Mouse (Mus musculus) heart, embryonic 12.5 days (tissue): ENCODE measurements around the gene Zfp507. TPM values are rescaled to one million over a fixed set of nuclear protein-coding genes. Genes with fewer than 3 reads are reported as not detected.

Experiments
- ATAC-seq: fragments of 200-750 bp; cut with Nextera tagmentation; 2 replicates; pipeline ENCODE4 v1.8.0; 2017; ENCODE audit warnings: moderate TSS enrichment, moderate library complexity; ENCODE audit not compliant: insufficient number of reproducible peaks, low FRiP score
- H3K27ac ChIP-seq: fragments of 300-500 bp; sonication (generic); 2 replicates; pipeline ENCODE4 v1.5.1; 2016; ENCODE audit warnings: mild to moderate bottlenecking, moderate library complexity; ENCODE audit not compliant: poor library complexity, severe bottlenecking
- H3K27me3 ChIP-seq: fragments of 300-500 bp; sonication (generic); replicated peaks from 2 replicates; pipeline ENCODE4 v1.6.1; 2016; ENCODE audit warnings: mild to moderate bottlenecking, moderate library complexity
- H3K36me3 ChIP-seq: fragments of 300-500 bp; sonication (generic); 2 replicates; pipeline ENCODE4 v1.6.1; 2016; ENCODE audit warnings: mild to moderate bottlenecking, moderate library complexity
- H3K4me1 ChIP-seq: fragments of 300-500 bp; sonication (generic); replicated peaks from 2 replicates; pipeline ENCODE4 v1.6.1; 2016; ENCODE audit warnings: mild to moderate bottlenecking
- H3K4me2 ChIP-seq: fragments of 300-500 bp; sonication (generic); 2 replicates; pipeline ENCODE4 v1.6.1; 2016; ENCODE audit warnings: mild to moderate bottlenecking, moderate library complexity
- H3K4me3 ChIP-seq: fragments of 300-500 bp; sonication (generic); 2 replicates; pipeline ENCODE4 v1.5.1; 2016; ENCODE audit warnings: mild to moderate bottlenecking
- H3K9ac ChIP-seq: fragments of 300-500 bp; sonication (generic); 2 replicates; pipeline ENCODE4 v1.6.1; 2016; ENCODE audit warnings: mild to moderate bottlenecking, moderate library complexity
- H3K9me3 ChIP-seq: fragments of 300-500 bp; sonication (generic); replicated peaks from 2 replicates; pipeline ENCODE4 v1.6.1; 2016; ENCODE audit warnings: mild to moderate bottlenecking, moderate library complexity
- WGBS: fragments of 180-500 bp; shearing (Covaris S2); methylation state at CpG from one replicate; pipeline ENCODE4 v1.1.7; 2016; 5-methylcytosine and 5-hydroxymethylcytosine counted together
- polyA plus RNA-seq: library from polyadenylated mRNA; unstranded; fragments of >200 nt; fragmentation: Nextera tagmentation; extraction: Ambion mirVana; gene quantifications from 2 replicates; pipeline ENCODE4 v1.2.1, GENCODE M21; 2016

The Zfp507 gene
- polyA plus RNA-seq, 1 experiment from 2014 or later, result 17.6 TPM

DNA sequence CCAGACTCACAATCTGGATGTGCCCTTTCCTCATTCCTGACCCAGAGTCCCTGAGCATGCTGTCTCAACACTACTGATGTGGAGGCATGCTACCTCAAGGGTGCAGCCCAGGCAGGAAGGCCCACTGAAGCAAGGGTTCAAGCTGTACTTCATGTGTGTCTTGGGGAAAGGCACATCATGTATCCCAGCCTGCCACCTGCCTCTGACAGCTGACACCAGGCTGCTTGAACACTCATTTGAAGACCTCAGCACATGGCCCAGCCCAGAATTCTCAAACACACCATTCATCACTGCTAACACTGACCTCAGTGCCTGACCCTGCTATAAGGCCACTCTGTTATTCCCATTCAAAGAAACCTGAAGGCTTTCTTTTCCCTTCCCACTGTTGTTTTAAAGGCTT, 20.6 kb downstream of the Zfp507 start:
- Histone ChIP-seq H3K4me2 (no peak overlapping the region), H3K4me1 (no peaks in the 10 kb centered on the region), H3K36me3 (peaks cover 83% of the 10 kb centered on the region), H3K27ac (no peak overlapping the region), H3K4me3 (no peak overlapping the region), H3K27me3 (no peaks in the 10 kb centered on the region), H3K9me3 (no peaks in the 10 kb centered on the region), H3K9ac (no peak overlapping the region)
- ATAC-seq, result no peak

DNA sequence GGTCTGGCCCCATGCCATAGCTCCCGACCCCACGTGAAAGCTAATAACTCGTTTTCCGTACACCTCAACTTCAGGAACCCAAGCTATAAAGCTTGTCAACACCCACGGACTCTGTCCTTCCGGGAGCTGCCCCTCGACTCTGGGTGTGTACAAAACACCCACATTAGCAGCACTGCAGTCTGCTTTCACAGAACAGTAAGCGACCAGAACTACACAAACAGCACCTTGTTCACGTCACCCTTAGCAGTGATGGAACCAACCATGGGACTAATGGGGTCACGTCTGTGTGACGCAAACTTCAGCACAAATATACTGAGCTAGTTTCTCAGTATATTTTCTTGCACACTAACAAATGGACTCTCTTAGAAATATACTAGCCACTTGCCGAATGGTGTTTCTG, 28.7 kb downstream of the Zfp507 start:
- peaks cover 3% of the 10 kb centered on the region; the same call in 1 of the 2 replicates for H3K9me3 ChIP-seq
- H3K27me3 ChIP-seq, result no peaks in the 10 kb centered on the region
- 91% methylated on average over 12 of the region's 12 CpGs for WGBS
- no peak overlapping the region for H3K9ac ChIP-seq
- no peak overlapping the region for H3K4me2 ChIP-seq
- peaks cover 70% of the 10 kb centered on the region for H3K36me3 ChIP-seq
- H3K4me1 ChIP-seq, result no peaks in the 10 kb centered on the region
- H3K27ac ChIP-seq, result no peak overlapping the region
- no peak overlapping the region for H3K4me3 ChIP-seq
- no peak for ATAC-seq

GRCm38 (mm10) chr7:35772347-35772746, 30.5 kb downstream of the Zfp507 start:
- 96% methylated on average over 8 of the region's 8 CpGs for WGBS
- H3K4me2 ChIP-seq, result no peak overlapping the region
- no peaks in the 10 kb centered on the region for H3K27me3 ChIP-seq
- H3K9ac ChIP-seq, result no peak overlapping the region
- H3K4me3 ChIP-seq, result no peak overlapping the region
- no peak for ATAC-seq
- no peaks in the 10 kb centered on the region for H3K4me1 ChIP-seq
- peaks cover 3% of the 10 kb centered on the region; the same call in 1 of the 2 replicates for H3K9me3 ChIP-seq
- peaks cover 55% of the 10 kb centered on the region for H3K36me3 ChIP-seq
- no peak overlapping the region for H3K27ac ChIP-seq

DNA sequence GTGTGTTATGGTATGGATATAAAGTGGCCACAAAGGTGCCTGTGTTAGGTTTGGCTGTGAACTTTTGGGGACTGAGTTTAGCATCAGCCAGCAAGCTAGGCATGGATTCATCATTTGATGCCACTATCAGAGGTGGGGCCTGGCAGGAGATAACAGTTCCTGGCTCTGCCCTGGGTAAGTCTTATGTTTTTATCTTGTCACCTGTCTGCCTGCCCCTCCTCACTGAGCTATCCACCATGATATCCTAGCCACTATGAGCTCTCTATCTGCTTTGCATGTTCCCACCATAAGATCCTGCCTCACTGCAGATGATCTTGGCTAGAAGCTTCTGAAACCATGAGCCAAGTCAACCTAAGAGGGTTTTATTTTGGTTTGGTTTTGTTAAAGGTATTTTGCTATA, 31.7 kb downstream of the Zfp507 start:
- no peak overlapping the region for H3K4me3 ChIP-seq
- H3K9ac ChIP-seq, result no peak overlapping the region

GRCm38 (mm10) chr7:35770122-35770521, 32.7 kb downstream of the Zfp507 start:
- Histone ChIP-seq H3K9ac (no peak overlapping the region), H3K4me2 (no peak overlapping the region), H3K27me3 (no peaks in the 10 kb centered on the region), H3K4me3 (no peak overlapping the region), H3K36me3 (peaks cover 34% of the 10 kb centered on the region), H3K9me3 (peaks cover 3% of the 10 kb centered on the region; the same call in 1 of the 2 replicates), H3K27ac (no peak overlapping the region), H3K4me1 (no peaks in the 10 kb centered on the region)
- 0 out of 2 replicates have a peak, but pooled peaks have one; percentile 48 for ATAC-seq
- WGBS, result 63% methylated on average over 7 of the region's 7 CpGs

More for the DNA sequence above, 31.7 kb downstream of the Zfp507 start:
- H3K9me3 ChIP-seq, result peaks cover 3% of the 10 kb centered on the region; the same call in 1 of the 2 replicates
- no peaks in the 10 kb centered on the region for H3K4me1 ChIP-seq
- no peaks in the 10 kb centered on the region for H3K27me3 ChIP-seq
- no peak overlapping the region for H3K27ac ChIP-seq
- ATAC-seq, result no peak
- H3K36me3 ChIP-seq, result peaks cover 44% of the 10 kb centered on the region
- H3K4me2 ChIP-seq, result no peak overlapping the region

DNA sequence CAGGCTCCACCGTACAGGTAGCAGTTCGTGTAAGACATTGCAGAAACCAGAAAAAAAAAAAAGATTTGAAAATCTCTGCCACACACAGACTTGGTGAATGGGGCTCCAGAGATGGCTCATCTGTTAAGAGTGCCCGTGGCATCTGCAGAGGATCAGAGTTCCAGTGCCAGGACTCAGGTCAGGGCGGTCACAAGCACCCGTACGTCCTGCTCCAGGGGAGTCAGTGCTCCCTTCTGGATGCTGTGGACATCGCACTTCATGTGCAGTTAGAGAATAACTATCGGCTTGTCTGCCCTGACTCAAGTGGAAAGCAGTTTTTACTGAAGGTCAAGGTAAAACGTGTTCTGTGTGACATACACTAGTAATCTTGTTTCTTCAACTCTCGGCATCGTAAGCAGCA, 38.3 kb downstream of the Zfp507 start:
- H3K9ac ChIP-seq, result no peak overlapping the region
- no peak overlapping the region for H3K4me3 ChIP-seq
- H3K27ac ChIP-seq, result no peak overlapping the region
- H3K9me3 ChIP-seq, result peaks cover 7% of the 10 kb centered on the region; the same call in 1 of the 2 replicates
- ATAC-seq, result no peak
- H3K36me3 ChIP-seq, result no peaks in the 10 kb centered on the region
- 90% methylated on average over 11 of the region's 11 CpGs for WGBS
- no peak overlapping the region for H3K4me2 ChIP-seq
- H3K27me3 ChIP-seq, result no peaks in the 10 kb centered on the region
- no peaks in the 10 kb centered on the region for H3K4me1 ChIP-seq

DNA sequence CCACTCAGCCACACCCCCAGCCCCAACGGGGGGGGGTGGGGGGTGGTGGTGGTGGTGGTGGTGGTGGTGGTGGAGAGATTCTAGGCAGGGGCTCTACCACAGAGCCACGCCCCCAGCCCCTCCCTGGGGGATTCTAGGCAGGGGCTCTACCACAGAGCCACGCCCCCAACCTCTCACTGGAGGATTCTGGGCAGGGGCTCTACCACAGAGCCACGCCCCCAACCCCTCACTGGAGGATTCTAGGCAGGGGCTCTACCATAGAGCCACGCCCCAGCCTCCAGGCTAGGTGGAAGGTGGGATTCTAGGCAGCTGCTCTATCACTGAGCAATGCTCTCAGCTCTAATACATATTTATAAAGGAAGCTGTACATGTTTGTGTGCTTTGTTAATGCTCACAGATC, 41.0 kb downstream of the Zfp507 start:
- H3K9me3 ChIP-seq, result peaks cover 7% of the 10 kb centered on the region; the same call in 1 of the 2 replicates
- no peaks in the 10 kb centered on the region for H3K36me3 ChIP-seq
- no peak for ATAC-seq
- H3K27me3 ChIP-seq, result no peaks in the 10 kb centered on the region
- no peak overlapping the region for H3K4me2 ChIP-seq
- no peaks in the 10 kb centered on the region for H3K4me1 ChIP-seq
- 61% methylated on average over 4 of the region's 5 CpGs for WGBS
- no peak overlapping the region for H3K4me3 ChIP-seq
- H3K9ac ChIP-seq, result no peak overlapping the region
- no peak overlapping the region for H3K27ac ChIP-seq

DNA sequence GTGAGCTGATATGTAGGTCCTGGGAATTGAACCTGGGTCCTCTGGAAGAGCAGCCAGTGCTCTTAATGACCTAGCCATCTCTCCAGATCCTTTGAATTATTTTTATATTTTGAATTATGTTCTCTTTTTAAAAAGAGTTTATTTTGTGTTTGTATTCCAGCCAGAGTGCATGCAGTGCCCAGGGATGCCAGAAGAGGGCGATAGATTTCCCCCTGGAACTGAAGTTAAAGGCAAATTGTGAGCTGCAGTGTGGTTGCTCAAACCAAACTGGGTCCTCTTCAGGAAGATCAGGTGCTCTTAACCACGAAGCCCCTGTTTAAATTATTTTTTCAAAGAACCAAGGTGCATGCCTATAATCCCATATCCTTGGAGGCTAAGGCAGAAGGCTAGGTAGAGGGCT, 43.2 kb downstream of the Zfp507 start:
- H3K9me3 ChIP-seq, result peaks cover 12% of the 10 kb centered on the region; the same call in 1 of the 2 replicates
- H3K36me3 ChIP-seq, result no peaks in the 10 kb centered on the region
- H3K9ac ChIP-seq, result no peak overlapping the region
- no peaks in the 10 kb centered on the region for H3K4me1 ChIP-seq
- H3K27me3 ChIP-seq, result no peaks in the 10 kb centered on the region
- H3K27ac ChIP-seq, result no peak overlapping the region
- no peak overlapping the region for H3K4me2 ChIP-seq
- H3K4me3 ChIP-seq, result no peak overlapping the region
- 10% methylated on average over 2 of the region's 2 CpGs for WGBS
- ATAC-seq, result no peak

DNA sequence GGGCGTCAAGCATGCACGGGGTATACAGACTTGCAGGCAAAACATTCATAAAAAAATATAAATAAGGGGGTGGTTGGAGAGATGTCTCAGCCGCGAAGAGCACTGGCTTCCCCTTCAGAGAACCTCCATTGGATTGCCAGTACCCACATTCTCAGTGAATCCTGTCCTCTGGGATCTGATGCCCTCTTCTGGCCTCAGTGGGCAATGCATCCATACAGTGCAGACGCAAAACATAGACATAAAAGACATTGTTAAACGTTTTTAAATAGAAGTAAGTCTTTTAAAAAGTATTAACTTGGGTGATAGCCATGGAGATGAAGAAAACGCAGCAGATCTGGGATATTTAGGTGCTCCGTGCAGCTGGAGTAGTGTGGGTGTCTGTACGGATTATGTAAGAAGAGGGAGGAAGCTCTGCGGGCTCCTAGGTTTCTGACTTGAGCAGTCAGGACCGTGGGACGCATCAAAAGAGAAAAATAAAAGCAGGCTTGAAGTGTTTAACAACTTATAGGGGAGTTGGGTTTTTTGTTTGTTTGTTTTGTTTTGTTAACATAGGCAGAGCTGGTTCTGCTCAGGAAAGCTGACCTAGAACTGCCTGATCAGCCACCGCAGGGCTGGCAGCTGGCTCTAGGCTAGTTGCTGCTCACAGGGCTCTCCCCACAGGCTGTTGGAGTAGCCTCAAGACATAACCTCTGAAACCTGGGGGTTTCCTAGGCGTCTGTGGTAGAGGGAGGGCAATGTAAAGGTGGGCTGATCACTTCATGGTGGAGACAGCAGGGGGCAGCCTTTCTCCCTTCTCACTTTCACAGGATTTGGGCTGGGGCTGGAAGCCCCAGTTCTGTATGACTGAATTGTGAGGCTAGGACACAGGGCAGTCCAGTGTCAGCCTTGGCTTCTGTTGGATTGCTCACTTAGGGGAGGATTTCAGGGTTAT, 46.0 kb downstream of the Zfp507 start:
- no peak overlapping the region for H3K9ac ChIP-seq
- no peaks in the 10 kb centered on the region for H3K27me3 ChIP-seq

DNA sequence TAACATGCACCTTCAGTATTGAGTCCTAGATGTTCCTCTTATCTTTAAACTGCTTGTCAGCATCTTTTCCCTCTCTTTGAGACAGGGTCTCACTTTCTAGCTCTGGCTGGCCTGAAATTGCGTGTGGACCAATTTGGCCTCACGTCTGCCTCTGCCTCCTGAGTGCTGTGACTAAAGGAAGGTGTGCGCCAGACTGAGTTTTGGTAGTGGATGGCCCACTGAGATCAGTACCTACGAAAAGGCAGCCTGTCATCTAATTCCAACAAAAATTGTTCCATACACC, 48.0 kb downstream of the Zfp507 start:
- H3K27ac ChIP-seq, result no peak overlapping the region
- H3K36me3 ChIP-seq, result peaks cover 5% of the 10 kb centered on the region; the same call in 1 of the 2 replicates
- H3K4me2 ChIP-seq, result peak overlapping the region; percentile 99
- peak overlapping the region; percentile 86 for H3K9ac ChIP-seq
- H3K9me3 ChIP-seq, result peaks cover 5% of the 10 kb centered on the region; the same call in 1 of the 2 replicates
- H3K27me3 ChIP-seq, result no peaks in the 10 kb centered on the region
- no peak for ATAC-seq
- 63% methylated on average over 4 of the region's 4 CpGs for WGBS
- no peaks in the 10 kb centered on the region; the same call in 1 of the 2 replicates for H3K4me1 ChIP-seq
- peak overlapping the region; percentile 74 for H3K4me3 ChIP-seq

More for the DNA sequence above, 46.0 kb downstream of the Zfp507 start:
- Histone ChIP-seq H3K9me3 (peaks cover 5% of the 10 kb centered on the region; the same call in 1 of the 2 replicates), H3K36me3 (no peaks in the 10 kb centered on the region), H3K4me3 (no peak overlapping the region), H3K27ac (no peak overlapping the region), H3K4me1 (no peaks in the 10 kb centered on the region; the same call in 1 of the 2 replicates), H3K4me2 (no peak overlapping the region)
- 32% methylated on average over 14 of the region's 14 CpGs for WGBS
- ATAC-seq, result no peak

GRCm38 (mm10) chr7:35754033-35754885, 48.5 kb downstream of the Zfp507 start, which contains the start of gene Dpy19l3:
TSS of gene Dpy19l3 (minus strand) at chr7:35754454.
- Histone ChIP-seq H3K27me3 (no peaks in the 10 kb centered on the region), H3K36me3 (peaks cover 11% of the 10 kb centered on the region; the same call in 1 of the 2 replicates), H3K4me1 (no peaks in the 10 kb centered on the region; the same call in 1 of the 2 replicates), H3K4me3 (peak within 1 kb of the TSS; percentile 74), H3K9me3 (0 out of 2 replicates have a peak, but pooled peaks cover 5% of the 10 kb centered on the region), H3K4me2 (peak within 1 kb of the TSS; percentile 99), H3K27ac (peak within 1 kb of the TSS; percentile 16; the same call in 1 of the 2 replicates), H3K9ac (peak within 1 kb of the TSS; percentile 86)
- peak; percentile 97 for ATAC-seq
- WGBS, result under 1% methylated on average over 68 of the region's 70 CpGs
